Mouse (Mus musculus) testis, adult 2 months (tissue): ENCODE measurements at regions not wholly inside any gene's neighbourhood (a gene's known extent, or its start where the extent isn't known, plus 50 kb on each side); places are given as distances from the start of the nearest gene placed in this dataset.

Source experiments
- H3K27ac ChIP-seq: fragments of 200-500 bp; 2 replicates; pipeline ENCODE4 v1.5.1; 2012; ENCODE audit warnings: low read depth, low read length; ENCODE audit not compliant: control insufficient read depth, insufficient read depth
- H3K27me3 ChIP-seq: fragments of 200-500 bp; 2 replicates; pipeline ENCODE4 v1.6.1; 2012; ENCODE audit warnings: mild to moderate bottlenecking, low read length, moderate library complexity; ENCODE audit not compliant: control insufficient read depth, insufficient read depth
- H3K36me3 ChIP-seq: fragments of 200-500 bp; 2 replicates; pipeline ENCODE4 v1.6.1; 2012; ENCODE audit warnings: mild to moderate bottlenecking, low read length; ENCODE audit not compliant: control insufficient read depth, insufficient read depth
- H3K4me1 ChIP-seq: fragments of 200-500 bp; 2 replicates; pipeline ENCODE4 v1.6.1; 2012; ENCODE audit warnings: low read length; ENCODE audit not compliant: control insufficient read depth, insufficient read depth
- H3K4me3 ChIP-seq: fragments of 200-500 bp; 2 replicates; pipeline ENCODE4 v1.5.1; 2012; ENCODE audit warnings: low read depth, mild to moderate bottlenecking, low read length, moderate library complexity, mixed read lengths; ENCODE audit not compliant: control insufficient read depth
- CTCF ChIP-seq: fragments of 200-500 bp; IDR thresholded peaks from 2 replicates; pipeline ENCODE4 v1.5.1; 2012; ENCODE audit warnings: low read depth, mild to moderate bottlenecking, inconsistent platforms, low read length, moderate library complexity; ENCODE audit not compliant: control insufficient read depth, insufficient read depth, insufficient replicate concordance
- POLR2A ChIP-seq: fragments of 200-500 bp; IDR thresholded peaks from 2 replicates; pipeline ENCODE4 v1.6.1; 2012; ENCODE audit warnings: low read depth, mild to moderate bottlenecking, inconsistent platforms, low read length, moderate library complexity; ENCODE audit not compliant: control insufficient read depth

- Histone ChIP-seq H3K36me3 (no peaks in the 10 kb centered on the region), H3K4me1 (peaks cover 4% of the 10 kb centered on the region; the same call in 1 of the 2 replicates), H3K4me3 (no peak overlapping the region), H3K27me3 (no peaks in the 10 kb centered on the region), H3K27ac (no peak overlapping the region)
- TF ChIP-seq POLR2A (no peak), CTCF (no peak)
These were observed 204.2 kb downstream of the Rpap3 start for GRCm38 (mm10) chr15:97501420-97501819.

- no peak for TF ChIP-seq CTCF
- TF ChIP-seq POLR2A = no peak
- Histone ChIP-seq H3K36me3 (no peaks in the 10 kb centered on the region), H3K27me3 (no peaks in the 10 kb centered on the region), H3K27ac (no peak overlapping the region), H3K4me1 (peaks cover 4% of the 10 kb centered on the region; the same call in 1 of the 2 replicates), H3K4me3 (no peak overlapping the region)
These were observed 205.7 kb downstream of the Rpap3 start for GRCm38 (mm10) chr15:97499821-97500385.

DNA sequence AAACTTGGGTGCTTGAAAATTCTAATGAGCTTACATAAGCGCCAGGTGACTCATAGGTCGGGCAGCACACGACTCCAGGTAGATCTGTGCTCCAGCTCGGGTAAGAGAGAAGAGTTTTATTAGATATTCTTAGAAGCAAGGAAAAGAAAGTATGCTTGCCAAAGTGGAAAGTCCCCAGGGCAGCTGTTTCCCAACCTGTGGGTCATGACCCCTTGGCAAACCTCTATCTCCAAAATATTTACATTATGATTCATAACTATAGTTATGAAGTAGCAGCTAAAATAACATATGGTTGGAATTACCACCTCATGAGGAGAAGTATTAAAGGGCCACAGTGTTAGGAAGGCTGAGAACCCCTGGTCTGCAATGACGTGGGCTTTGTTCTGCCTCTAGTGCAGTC lies 206.4 kb downstream of the Rpap3 start:
- no peak overlapping the region for H3K27ac ChIP-seq
- peaks cover 4% of the 10 kb centered on the region; the same call in 1 of the 2 replicates for H3K4me1 ChIP-seq
- no peaks in the 10 kb centered on the region for H3K27me3 ChIP-seq
- no peaks in the 10 kb centered on the region for H3K36me3 ChIP-seq
- no peak overlapping the region for H3K4me3 ChIP-seq
- no peak for TF ChIP-seq POLR2A
- TF ChIP-seq CTCF = no peak

GRCm38 (mm10) chr15:97498375-97498774 lies 207.2 kb downstream of the Rpap3 start:
- Histone ChIP-seq H3K27ac (no peak overlapping the region), H3K4me3 (no peak overlapping the region), H3K36me3 (no peaks in the 10 kb centered on the region), H3K27me3 (no peaks in the 10 kb centered on the region), H3K4me1 (peaks cover 4% of the 10 kb centered on the region; the same call in 1 of the 2 replicates)
- TF ChIP-seq CTCF (no peak), POLR2A (no peak)

DNA sequence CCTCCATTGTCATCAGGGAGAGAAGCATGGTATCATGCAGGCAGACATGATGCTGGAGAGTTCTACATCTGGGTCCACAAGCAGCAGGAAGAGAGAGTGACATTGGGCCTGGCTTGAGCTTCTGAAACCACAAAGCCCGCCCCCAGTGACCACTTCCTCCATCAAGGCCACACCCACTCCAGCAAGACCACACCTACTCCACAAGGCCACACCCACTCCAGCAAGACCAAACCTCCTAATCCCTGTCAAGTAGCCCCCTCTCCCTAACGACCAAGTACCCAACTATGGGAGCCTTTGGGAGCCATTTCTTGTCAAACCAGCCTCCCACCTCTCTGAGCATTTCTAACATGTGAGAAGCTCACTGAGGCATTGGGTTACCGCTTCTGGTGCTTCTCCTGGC lies 209.6 kb downstream of the Rpap3 start:
- no peak overlapping the region for H3K27ac ChIP-seq
- H3K4me3 ChIP-seq = no peak overlapping the region
- H3K4me1 ChIP-seq = peaks cover 4% of the 10 kb centered on the region; the same call in 1 of the 2 replicates
- no peaks in the 10 kb centered on the region for H3K27me3 ChIP-seq
- no peak for TF ChIP-seq CTCF
- TF ChIP-seq POLR2A = no peak
- H3K36me3 ChIP-seq = no peaks in the 10 kb centered on the region

GRCm38 (mm10) chr15:97493340-97493739 lies 212.3 kb downstream of the Rpap3 start:
- Histone ChIP-seq H3K4me3 (no peak overlapping the region), H3K36me3 (no peaks in the 10 kb centered on the region), H3K4me1 (no peaks in the 10 kb centered on the region), H3K27ac (no peak overlapping the region), H3K27me3 (no peaks in the 10 kb centered on the region)
- TF ChIP-seq POLR2A (no peak), CTCF (no peak)

DNA sequence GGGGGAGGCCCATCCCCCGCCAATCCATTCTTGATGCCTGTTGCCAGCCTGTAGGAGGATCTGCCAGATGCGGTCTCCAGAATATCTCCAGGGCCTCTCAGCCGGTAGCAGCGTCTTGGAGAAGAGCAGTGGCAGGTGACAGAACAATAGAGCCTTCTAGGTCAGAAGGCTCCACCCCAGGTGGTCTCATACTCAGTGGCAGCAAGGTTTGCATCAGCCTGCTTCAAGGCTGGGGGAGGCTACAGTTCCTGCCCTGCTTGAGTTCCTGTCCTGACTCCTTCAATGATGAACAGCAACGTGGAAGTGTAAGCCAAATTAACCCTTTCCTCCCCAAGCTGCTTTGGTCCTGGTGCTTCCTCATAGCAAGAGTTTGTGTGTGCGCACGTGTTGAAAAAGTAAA lies 213.8 kb downstream of the Rpap3 start:
- H3K27ac ChIP-seq = no peak overlapping the region
- no peaks in the 10 kb centered on the region for H3K27me3 ChIP-seq
- no peaks in the 10 kb centered on the region for H3K4me1 ChIP-seq
- TF ChIP-seq CTCF (no peak), POLR2A (no peak)
- H3K4me3 ChIP-seq = no peak overlapping the region; the same call in 1 of the 2 replicates
- no peaks in the 10 kb centered on the region for H3K36me3 ChIP-seq
